Mouse (Mus musculus) stomach, embryonic 16.5 days (tissue): ENCODE data around the gene Dapk1. TPM values are rescaled to one million over a fixed set of nuclear protein-coding genes. Genes with fewer than 3 reads are reported as not detected.

Experiments used
- ATAC-seq: fragments of 200-750 bp; cut with Nextera tagmentation; 2 replicates; pipeline ENCODE4 v1.8.0; 2017; ENCODE audit warnings: moderate number of reproducible peaks, moderate TSS enrichment; ENCODE audit not compliant: insufficient read depth, low FRiP score
- H3K27ac ChIP-seq: fragments of 300-500 bp; sonication (generic); 2 replicates; pipeline ENCODE4 v1.5.1; 2014; ENCODE audit warnings: low read length
- H3K27me3 ChIP-seq: fragments of 300-500 bp; sonication (generic); 2 replicates; pipeline ENCODE4 v1.6.1; 2014; ENCODE audit warnings: low read length, control low read depth, mixed read lengths; ENCODE audit not compliant: control insufficient read depth, insufficient read depth
- H3K36me3 ChIP-seq: fragments of 300-500 bp; sonication (generic); 2 replicates; pipeline ENCODE4 v1.6.1; 2014; ENCODE audit warnings: low read length; ENCODE audit not compliant: control insufficient read depth, insufficient read depth
- H3K4me1 ChIP-seq: fragments of 300-500 bp; sonication (generic); 2 replicates; pipeline ENCODE4 v1.6.1; 2014; ENCODE audit warnings: low read length, control low read depth, mixed read lengths; ENCODE audit not compliant: control insufficient read depth, insufficient read depth
- H3K4me2 ChIP-seq: fragments of 300-500 bp; sonication (generic); 2 replicates; pipeline ENCODE4 v1.6.1; 2014; ENCODE audit warnings: low read depth, low read length, mixed read lengths
- H3K4me3 ChIP-seq: fragments of 300-500 bp; sonication (generic); replicated peaks from 2 replicates; pipeline ENCODE4 v1.5.1; 2014; ENCODE audit warnings: mild to moderate bottlenecking, low read length
- H3K9ac ChIP-seq: fragments of 300-500 bp; sonication (generic); 2 replicates; pipeline ENCODE4 v1.6.1; 2014; ENCODE audit warnings: low read length
- H3K9me3 ChIP-seq: fragments of 300-500 bp; sonication (generic); replicated peaks from 2 replicates; pipeline ENCODE4 v1.6.1; 2016; ENCODE audit warnings: low read length, control low read depth; ENCODE audit not compliant: control insufficient read depth
- WGBS: fragments of 180-500 bp; shearing (Covaris S2); extraction: QIAGEN DNeasy Blood & Tissue Kit; methylation state at CpG from one replicate; pipeline ENCODE4 v1.1.7; 2014; 5-methylcytosine and 5-hydroxymethylcytosine counted together
- polyA plus RNA-seq: library from polyadenylated mRNA; unstranded; fragments of >200 nt; fragmentation: Nextera tagmentation; extraction: Ambion mirVana; gene quantifications from 2 replicates; pipeline ENCODE4 v1.2.1, GENCODE M21; 2015

Gene Dapk1
- polyA plus RNA-seq, 1 experiment from 2014 or later: 11.5 TPM

GRCm38 (mm10) chr13:60675416-60675815 is 73.7 kb downstream of the Dapk1 start:
- no peaks in the 10 kb centered on the region for H3K9me3 ChIP-seq
- 37% methylated on average over 4 of the region's 4 CpGs for WGBS

GRCm38 (mm10) chr13:60678912-60679311 is 77.2 kb downstream of the Dapk1 start:
- Histone ChIP-seq H3K27me3 (no peaks in the 10 kb centered on the region), H3K27ac (no peak overlapping the region), H3K9me3 (no peaks in the 10 kb centered on the region), H3K36me3 (no peaks in the 10 kb centered on the region), H3K4me2 (no peak overlapping the region), H3K4me1 (peaks cover 20% of the 10 kb centered on the region), H3K9ac (no peak overlapping the region), H3K4me3 (no peak overlapping the region)
- WGBS: 61% methylated on average over 6 of the region's 6 CpGs
- ATAC-seq: no peak

More at GRCm38 (mm10) chr13:60675416-60675815, 73.7 kb downstream of the Dapk1 start:
- no peak for ATAC-seq
- Histone ChIP-seq H3K4me2 (no peak overlapping the region), H3K36me3 (no peaks in the 10 kb centered on the region), H3K27me3 (no peaks in the 10 kb centered on the region), H3K9ac (0 out of 2 replicates have a peak overlapping the region, but pooled peaks have one; percentile 11), H3K4me1 (peaks cover 25% of the 10 kb centered on the region), H3K4me3 (no peak overlapping the region), H3K27ac (peak overlapping the region; percentile 75)

GRCm38 (mm10) chr13:60682714-60683695 is 81.3 kb downstream of the Dapk1 start:
- Histone ChIP-seq H3K4me3 (no peak overlapping the region), H3K9me3 (no peaks in the 10 kb centered on the region), H3K4me1 (peaks cover 40% of the 10 kb centered on the region), H3K36me3 (no peaks in the 10 kb centered on the region), H3K27ac (peak overlapping the region; percentile 58; the same call in 1 of the 2 replicates), H3K9ac (no peak overlapping the region), H3K4me2 (no peak overlapping the region), H3K27me3 (no peaks in the 10 kb centered on the region)
- WGBS: 72% methylated on average over 15 of the region's 15 CpGs
- ATAC-seq: no peak

- peak overlapping the region; percentile 58; the same call in 1 of the 2 replicates for H3K27ac ChIP-seq
- no peaks in the 10 kb centered on the region for H3K9me3 ChIP-seq
- peaks cover 40% of the 10 kb centered on the region for H3K4me1 ChIP-seq
- no peak for ATAC-seq
- H3K4me3 ChIP-seq: no peak overlapping the region
- H3K9ac ChIP-seq: no peak overlapping the region
- H3K36me3 ChIP-seq: no peaks in the 10 kb centered on the region
- WGBS: 50% methylated on average over 10 of the region's 10 CpGs
- no peaks in the 10 kb centered on the region for H3K27me3 ChIP-seq
- no peak overlapping the region for H3K4me2 ChIP-seq
These were observed 82.5 kb downstream of the Dapk1 start for GRCm38 (mm10) chr13:60684050-60684760.

GRCm38 (mm10) chr13:60684806-60685205 is 83.1 kb downstream of the Dapk1 start:
- H3K27me3 ChIP-seq: no peaks in the 10 kb centered on the region
- ATAC-seq: no peak
- H3K36me3 ChIP-seq: no peaks in the 10 kb centered on the region
- H3K9ac ChIP-seq: no peak overlapping the region; the same call in 1 of the 2 replicates
- H3K4me3 ChIP-seq: no peak overlapping the region
- H3K4me2 ChIP-seq: no peak overlapping the region
- H3K27ac ChIP-seq: peak overlapping the region; percentile 58
- peaks cover 40% of the 10 kb centered on the region for H3K4me1 ChIP-seq
- WGBS: 80% methylated on average over 8 of the region's 8 CpGs
- H3K9me3 ChIP-seq: no peaks in the 10 kb centered on the region

- H3K27ac ChIP-seq: peak overlapping the region; percentile 58
- no peaks in the 10 kb centered on the region for H3K27me3 ChIP-seq
- H3K4me2 ChIP-seq: no peak overlapping the region
- H3K9me3 ChIP-seq: no peaks in the 10 kb centered on the region
- 58% methylated on average over 6 of the region's 6 CpGs for WGBS
- no peak overlapping the region; the same call in 1 of the 2 replicates for H3K9ac ChIP-seq
- no peak overlapping the region for H3K4me3 ChIP-seq
- peak; percentile 35 for ATAC-seq
- H3K4me1 ChIP-seq: peaks cover 40% of the 10 kb centered on the region
- H3K36me3 ChIP-seq: no peaks in the 10 kb centered on the region
These were observed 83.5 kb downstream of the Dapk1 start for GRCm38 (mm10) chr13:60685216-60685615.

GRCm38 (mm10) chr13:60686024-60686663 is 84.4 kb downstream of the Dapk1 start:
- Histone ChIP-seq H3K4me1 (peaks cover 40% of the 10 kb centered on the region), H3K4me3 (no peak overlapping the region), H3K9me3 (no peaks in the 10 kb centered on the region), H3K27me3 (no peaks in the 10 kb centered on the region), H3K36me3 (no peaks in the 10 kb centered on the region), H3K27ac (peak overlapping the region; percentile 58), H3K4me2 (no peak overlapping the region), H3K9ac (no peak overlapping the region; the same call in 1 of the 2 replicates)
- ATAC-seq: peak; percentile 19
- 30% methylated on average over 12 of the region's 12 CpGs for WGBS

- H3K9me3 ChIP-seq: no peaks in the 10 kb centered on the region
- ATAC-seq: no peak
- no peaks in the 10 kb centered on the region for H3K36me3 ChIP-seq
- H3K27ac ChIP-seq: no peak overlapping the region
- peaks cover 40% of the 10 kb centered on the region for H3K4me1 ChIP-seq
- WGBS: 50% methylated on average over 12 of the region's 12 CpGs
- H3K4me3 ChIP-seq: no peak overlapping the region
- H3K4me2 ChIP-seq: no peak overlapping the region
- no peaks in the 10 kb centered on the region for H3K27me3 ChIP-seq
- no peak overlapping the region for H3K9ac ChIP-seq
These were observed 85.2 kb downstream of the Dapk1 start for GRCm38 (mm10) chr13:60686967-60687366.
